In genomic region chr8:113883994-113884393, GRCm38 (mm10) we compare ENCODE assay signal across 36 mouse cellular contexts. TPM values are rescaled to one million over a fixed set of nuclear protein-coding genes. Genes with fewer than 3 reads are reported as not detected.
DNase-seq lines count a peak whose midpoint lies in the region; ATAC-seq and TF ChIP-seq lines count a peak whose summit lies in the region.
"Had no signal": no experiment of that assay in that cellular context is flagged by ENCODE, and none has a peak within 500 bp of the region (broad histone marks: within the 10 kb centered on the region; RNA-seq: fewer than 3 reads in every experiment).

No protein-coding gene starts in this region.

- H3K27ac ChIP-seq in midbrain, embryonic 10.5 days (replicated peaks) = 0 out of 2 replicates have a peak overlapping the region, but pooled peaks have one; percentile 23
- H3K27ac ChIP-seq in midbrain, postnatal 0 days (ENCODE audit: low read depth, low read length) = no peak overlapping the region
- H3K27ac ChIP-seq: hindbrain, embryonic 10.5 days; hindbrain, embryonic 15.5 days; left cerebral cortex, adult 2 months; limb, embryonic 12.5 days; liver, embryonic 15.5 days; stomach, postnatal 0 days had no signal

- no peaks in the 10 kb centered on the region for H3K9me3 ChIP-seq in midbrain, embryonic 10.5 days (replicated peaks)
- no peaks in the 10 kb centered on the region for H3K9me3 ChIP-seq in midbrain, postnatal 0 days (ENCODE audit: low read length)
- H3K9me3 ChIP-seq: hindbrain, embryonic 15.5 days; liver, embryonic 15.5 days had no signal

- no peaks in the 10 kb centered on the region for H3K36me3 ChIP-seq in midbrain, embryonic 10.5 days
- H3K36me3 ChIP-seq in midbrain, postnatal 0 days (ENCODE audit: insufficient read depth, low read length) = no peaks in the 10 kb centered on the region
- H3K36me3 ChIP-seq: hindbrain, embryonic 10.5 days; hindbrain, embryonic 15.5 days; limb, embryonic 12.5 days; liver, embryonic 15.5 days had no signal

- H3K4me1 ChIP-seq in midbrain, embryonic 10.5 days = peaks cover 16% of the 10 kb centered on the region
- no peaks in the 10 kb centered on the region for H3K4me1 ChIP-seq in midbrain, postnatal 0 days (ENCODE audit: insufficient read depth, low read length)
- H3K4me1 ChIP-seq: hindbrain, embryonic 10.5 days; hindbrain, embryonic 15.5 days; limb, embryonic 12.5 days; liver, embryonic 15.5 days had no signal

- H3K9ac ChIP-seq in midbrain, postnatal 0 days (replicated peaks; ENCODE audit: low read length, poor library complexity, severe bottlenecking) = no peak overlapping the region
- H3K9ac ChIP-seq: hindbrain, embryonic 15.5 days; limb, embryonic 12.5 days; liver, embryonic 15.5 days; lung, embryonic 14.5 days had no signal

- DNase-seq in embryo, embryonic 10 days (ENCODE audit: low spot score) = peak; percentile 19
- no peak for DNase-seq in embryo, embryonic 9.5 days (ENCODE audit: extremely low spot score)
- DNase-seq in midbrain, embryonic 10.5 days (ENCODE audit: low spot score) = peak; percentile 41
- no peak for DNase-seq in midbrain, postnatal 0 days (ENCODE audit: low spot score)
- peak; percentile 63 for DNase-seq in brain, embryonic 14.5 days (ENCODE audit: low read depth)
- DNase-seq in layer of hippocampus, adult 9-11 months = no peak
- DNase-seq in kidney, postnatal 36 days = no peak
- no peak for DNase-seq in cerebellum, adult 11-12 months
- DNase-seq: adrenal gland, postnatal 10 days; cerebellum, adult 11 months; cerebellum, adult 9-11 months; gastrocnemius, postnatal 25 days; heart, postnatal 14 days; kidney, adult 11 months; kidney, postnatal 14 days; lung, embryonic 14.5 days; lung, postnatal 14 days; right cerebral cortex, adult 18-20 months; spleen, adult 18-20 months; thymus, adult 2 months; thymus, postnatal 36 days had no signal

- H3K4me2 ChIP-seq in midbrain, postnatal 0 days (ENCODE audit: low read depth, low read length, poor library complexity, severe bottlenecking) = no peak overlapping the region
- H3K4me2 ChIP-seq: hindbrain, embryonic 15.5 days; limb, embryonic 12.5 days; liver, embryonic 15.5 days; lung, embryonic 14.5 days; midbrain, embryonic 11.5 days had no signal

- H3K4me3 ChIP-seq in midbrain, embryonic 10.5 days = no peak overlapping the region
- no peak overlapping the region for H3K4me3 ChIP-seq in midbrain, postnatal 0 days (ENCODE audit: low read depth, low read length)
- H3K4me3 ChIP-seq: hindbrain, embryonic 10.5 days; hindbrain, embryonic 15.5 days; left cerebral cortex, adult 2 months; limb, embryonic 12.5 days; liver, embryonic 15.5 days had no signal

- ATAC-seq in midbrain, postnatal 0 days (ENCODE audit: low FRiP score) = no peak
- ATAC-seq: inflammation-experienced regulatory T-cells, adult 6 months had no signal

- TF ChIP-seq CTCF in midbrain, postnatal 0 days (IDR thresholded peaks at IDR 0.05) = no peak
- no peak for TF ChIP-seq CTCF in brain, embryonic 14.5 days (IDR thresholded peaks at IDR 0.05; ENCODE audit: borderline replicate concordance, extremely low read depth, insufficient read depth, insufficient read length)

- 9% methylated on average over 7 of the region's 7 CpGs for WGBS in midbrain, embryonic 10.5 days
- WGBS in midbrain, postnatal 0 days = 13% methylated on average over 7 of the region's 7 CpGs

- TF ChIP-seq POLR2A in brain, embryonic 14.5 days (IDR thresholded peaks at IDR 0.05; ENCODE audit: borderline replicate concordance, extremely low read depth, insufficient read depth, insufficient read length, poor library complexity, severe bottlenecking) = no peak

- peaks cover 19% of the 10 kb centered on the region for H3K27me3 ChIP-seq in midbrain, embryonic 10.5 days (ENCODE audit: low read depth, poor library complexity, severe bottlenecking)
- no peaks in the 10 kb centered on the region for H3K27me3 ChIP-seq in midbrain, postnatal 0 days (ENCODE audit: insufficient read depth, low read length)
- H3K27me3 ChIP-seq: CH12.LX; hindbrain, embryonic 15.5 days; liver, embryonic 15.5 days had no signal

RNA-seq across cellular contexts. Expression of gene Adamts18, which starts 35.5 kb away (rescaled TPM):
- polyA plus RNA-seq in midbrain, embryonic 10.5 days (2016; fragmentation: Nextera tagmentation; extraction: Ambion mirVana) = 0.73 and 1.00 TPM in 2 replicates
- 4.9 and 5.9 TPM in 2 replicates for total RNA-seq in midbrain, postnatal 0 days (2014; rRNA removed)
- polyA plus RNA-seq in midbrain, postnatal 0 days (2015; fragmentation: Nextera tagmentation; extraction: Ambion mirVana) = 3.0 and 3.2 TPM in 2 replicates
- 5.5 and 11.0 TPM in 2 replicates for polyA plus RNA-seq in brain, embryonic 14.5 days (2012; rRNA removed)
- total RNA-seq: CH12.LX; heart, adult 8-10 months; megakaryocyte progenitor cell, adult 5-6 weeks; MEL; monocyte, adult 5-6 weeks had no signal
- polyA plus RNA-seq: C2C12; inflammation-experienced regulatory T-cells, adult 6 months; liver, adult 2 months had no signal

Comparison
In these comparisons a context has a peak if more than half of its experiments do, and no peak if none do; other contexts are left out.
1. DNase-seq: peak in embryo, embryonic 10 days (single experiment), midbrain, embryonic 10.5 days (single experiment) and brain, embryonic 14.5 days (single experiment); none in embryo, embryonic 9.5 days (single experiment), midbrain, postnatal 0 days (single experiment), layer of hippocampus, adult 9-11 months (single experiment), kidney, postnatal 36 days (0 of 2) and cerebellum, adult 11-12 months (single experiment).